Comparison of ENCODE assay signal across 10 mouse cellular contexts in genomic region chr17:44654503-44654902, GRCm38 (mm10).
DNase-seq lines count a peak whose midpoint lies in the region; ATAC-seq and TF ChIP-seq lines count a peak whose summit lies in the region.
"Had no signal": no experiment of that assay in that cellular context is flagged by ENCODE, and none has a peak within 500 bp of the region (broad histone marks: within the 10 kb centered on the region; RNA-seq: fewer than 3 reads in every experiment).

No protein-coding gene starts in this region.

- peak; percentile 28 for DNase-seq in lung, postnatal 0 days (ENCODE audit: low spot score)
- no peak for DNase-seq in lung, adult 2 months
- DNase-seq in cerebellum, adult 9-10 months = peak; percentile 25
- peak; percentile 17 to 40 for DNase-seq in monocyte, adult 2 months (ENCODE audit: low read depth in 1 of 2, low spot score in 2 of 2)
- no peak for DNase-seq in layer of hippocampus, adult 8-10 months (ENCODE audit: low spot score in 2 of 2)
- DNase-seq: right cerebral cortex, postnatal 25 days had no signal

- no peak overlapping the region for H3K27ac ChIP-seq in lung, postnatal 0 days (ENCODE audit: low read length)
- H3K27ac ChIP-seq in kidney, embryonic 14.5 days (ENCODE audit: low read depth, low read length) = no peak overlapping the region
- no peak overlapping the region for H3K27ac ChIP-seq in kidney, embryonic 16.5 days (ENCODE audit: low read length)
- no peak overlapping the region for H3K27ac ChIP-seq in intestine, embryonic 16.5 days (ENCODE audit: low read length)

- ATAC-seq in lung, postnatal 0 days = peak; percentile 33; the same call in 1 of the 2 replicates
- ATAC-seq in kidney, embryonic 14.5 days (ENCODE audit: low FRiP score, low TSS enrichment) = no peak
- ATAC-seq in kidney, embryonic 16.5 days (ENCODE audit: low FRiP score, low TSS enrichment) = no peak
- ATAC-seq in intestine, embryonic 16.5 days = no peak

- no peaks in the 10 kb centered on the region for H3K9me3 ChIP-seq in lung, postnatal 0 days (ENCODE audit: low read length)
- no peaks in the 10 kb centered on the region for H3K9me3 ChIP-seq in kidney, embryonic 14.5 days (ENCODE audit: control insufficient read depth, low read length)
- no peaks in the 10 kb centered on the region for H3K9me3 ChIP-seq in kidney, embryonic 16.5 days (ENCODE audit: low read length)
- H3K9me3 ChIP-seq in intestine, embryonic 16.5 days (ENCODE audit: control insufficient read depth, low read length) = no peaks in the 10 kb centered on the region

- no peak overlapping the region for H3K4me3 ChIP-seq in lung, postnatal 0 days (ENCODE audit: low read depth, low read length)
- H3K4me3 ChIP-seq in lung, adult 2 months (replicated peaks; ENCODE audit: extremely low read depth, low read depth, low read length) = no peak overlapping the region
- no peak overlapping the region for H3K4me3 ChIP-seq in kidney, embryonic 14.5 days (ENCODE audit: low read length)
- no peak overlapping the region for H3K4me3 ChIP-seq in kidney, embryonic 16.5 days (ENCODE audit: low read length)
- no peak overlapping the region for H3K4me3 ChIP-seq in intestine, embryonic 16.5 days (ENCODE audit: low read length)
- H3K4me3 ChIP-seq: erythroblast, embryonic 14.5 days had no signal

- no peak overlapping the region for H3K4me2 ChIP-seq in lung, postnatal 0 days (replicated peaks; ENCODE audit: low read depth, low read length)
- H3K4me2 ChIP-seq in kidney, embryonic 14.5 days (replicated peaks; ENCODE audit: low read depth, low read length) = no peak overlapping the region
- no peak overlapping the region for H3K4me2 ChIP-seq in kidney, embryonic 16.5 days (replicated peaks; ENCODE audit: low read depth, low read length)
- no peak overlapping the region for H3K4me2 ChIP-seq in intestine, embryonic 16.5 days (ENCODE audit: low read depth, low read length)

- no peak for TF ChIP-seq POLR2A in lung, adult 2 months (IDR thresholded peaks at IDR 0.05; ENCODE audit: borderline replicate concordance, extremely low read depth, low read depth, low read length)

- H3K9ac ChIP-seq in lung, postnatal 0 days (replicated peaks; ENCODE audit: low read depth) = no peak overlapping the region
- no peak overlapping the region for H3K9ac ChIP-seq in kidney, embryonic 14.5 days (ENCODE audit: low read depth, low read length)
- no peak overlapping the region for H3K9ac ChIP-seq in kidney, embryonic 16.5 days (replicated peaks; ENCODE audit: low read length)
- no peak overlapping the region for H3K9ac ChIP-seq in intestine, embryonic 16.5 days (ENCODE audit: low read depth, low read length)

- TF ChIP-seq CTCF in lung, postnatal 0 days (IDR thresholded peaks at IDR 0.05) = no peak
- no peak for TF ChIP-seq CTCF in lung, adult 2 months (IDR thresholded peaks at IDR 0.05; ENCODE audit: insufficient read depth, low read length)

- no peaks in the 10 kb centered on the region for H3K36me3 ChIP-seq in lung, postnatal 0 days (ENCODE audit: insufficient read depth, low read length)
- no peaks in the 10 kb centered on the region for H3K36me3 ChIP-seq in kidney, embryonic 14.5 days (ENCODE audit: control insufficient read depth, insufficient read depth, low read length)
- H3K36me3 ChIP-seq in kidney, embryonic 16.5 days (ENCODE audit: insufficient read depth, low read length) = no peaks in the 10 kb centered on the region
- no peaks in the 10 kb centered on the region for H3K36me3 ChIP-seq in intestine, embryonic 16.5 days (ENCODE audit: control insufficient read depth, insufficient read depth, low read length)

- TF ChIP-seq EP300 in lung, postnatal 0 days (IDR thresholded peaks at IDR 0.05) = no peak

- no peaks in the 10 kb centered on the region for H3K4me1 ChIP-seq in lung, postnatal 0 days (ENCODE audit: insufficient read depth, low read depth, low read length)
- peaks cover 2% of the 10 kb centered on the region; the same call in 1 of the 2 replicates for H3K4me1 ChIP-seq in lung, adult 2 months (ENCODE audit: control insufficient read depth, insufficient read depth, low read length)
- H3K4me1 ChIP-seq in kidney, embryonic 14.5 days (ENCODE audit: control insufficient read depth, insufficient read depth, low read length) = no peaks in the 10 kb centered on the region
- H3K4me1 ChIP-seq in kidney, embryonic 16.5 days (ENCODE audit: insufficient read depth, low read length) = no peaks in the 10 kb centered on the region
- no peaks in the 10 kb centered on the region for H3K4me1 ChIP-seq in intestine, embryonic 16.5 days (ENCODE audit: control insufficient read depth, insufficient read depth, low read length)

- no peaks in the 10 kb centered on the region for H3K27me3 ChIP-seq in lung, postnatal 0 days (replicated peaks; ENCODE audit: insufficient read depth, low read length)
- H3K27me3 ChIP-seq in kidney, embryonic 14.5 days (ENCODE audit: control insufficient read depth, insufficient read depth, low read length) = no peaks in the 10 kb centered on the region
- no peaks in the 10 kb centered on the region for H3K27me3 ChIP-seq in kidney, embryonic 16.5 days (ENCODE audit: insufficient read depth, low read length)
- no peaks in the 10 kb centered on the region for H3K27me3 ChIP-seq in intestine, embryonic 16.5 days (replicated peaks; ENCODE audit: control insufficient read depth, insufficient read depth, low read length)

- 75% methylated on average over 4 of the region's 4 CpGs for WGBS in lung, postnatal 0 days
- 55% methylated on average over 4 of the region's 4 CpGs for WGBS in lung, adult 2 months
- WGBS in kidney, embryonic 14.5 days = 71% methylated on average over 4 of the region's 4 CpGs
- 57% methylated on average over 4 of the region's 4 CpGs for WGBS in kidney, embryonic 16.5 days
- WGBS in intestine, embryonic 16.5 days = 79% methylated on average over 4 of the region's 4 CpGs

Comparison
In these comparisons a context has a peak if more than half of its experiments do, and no peak if none do; other contexts are left out.
1. DNase-seq: peak in lung, postnatal 0 days (single experiment), cerebellum, adult 9-10 months (single experiment) and monocyte, adult 2 months (2 of 2); none in lung, adult 2 months (single experiment) and layer of hippocampus, adult 8-10 months (0 of 2).